Mouse (Mus musculus): ENCODE data around the gene Nktr.

The Nktr gene

GRCm38 (mm10) chr9:121762248-121762647 lies 43.3 kb downstream of the Nktr start:
- no peak for DNase-seq

DNA sequence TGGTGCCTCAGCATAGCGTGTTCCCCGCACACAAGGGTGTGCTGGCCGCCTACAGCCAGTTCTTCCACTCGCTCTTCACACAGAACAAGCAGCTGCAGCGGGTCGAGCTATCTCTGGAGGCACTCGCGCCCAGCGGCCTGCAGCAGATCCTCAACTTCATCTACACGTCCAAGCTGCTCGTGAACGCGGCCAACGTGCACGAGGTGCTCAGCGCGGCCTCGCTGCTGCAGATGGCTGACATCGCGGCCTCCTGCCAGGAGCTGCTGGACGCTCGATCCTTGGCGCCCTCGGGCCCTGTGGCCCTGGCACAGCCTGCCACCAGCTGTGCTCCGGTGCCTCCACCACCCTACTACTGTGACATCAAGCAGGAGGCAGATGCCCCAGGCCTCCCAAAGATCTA lies 43.8 kb downstream of the Nktr start:
- no peak for DNase-seq

- DNase-seq, result peak in 1 of 2 experiments; percentile 33
These were observed 44.7 kb downstream of the Nktr start for GRCm38 (mm10) chr9:121763716-121764115.

GRCm38 (mm10) chr9:121765166-121765855 lies 46.3 kb downstream of the Nktr start:
- DNase-seq, result no peak

DNA sequence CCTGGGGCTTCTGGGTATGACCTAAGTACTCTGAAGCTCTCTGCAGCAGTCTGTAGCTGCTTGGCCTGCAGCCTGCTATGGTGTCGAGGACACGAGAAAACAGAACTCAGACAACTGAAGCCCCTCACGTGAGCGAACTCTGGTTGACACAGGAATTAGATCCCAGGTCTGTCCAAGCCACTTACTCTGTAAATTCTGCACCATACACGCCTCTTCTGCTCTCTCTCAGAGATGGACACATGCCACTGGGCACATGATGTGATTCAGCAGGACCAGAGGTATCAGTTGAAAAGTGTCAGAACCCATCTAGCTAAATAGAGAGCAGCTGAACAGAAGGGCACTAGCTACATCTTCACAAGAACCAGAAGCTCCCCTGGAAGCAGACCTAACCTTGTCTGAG lies 53.4 kb downstream of the Nktr start:
- DNase-seq, result no peak

DNA sequence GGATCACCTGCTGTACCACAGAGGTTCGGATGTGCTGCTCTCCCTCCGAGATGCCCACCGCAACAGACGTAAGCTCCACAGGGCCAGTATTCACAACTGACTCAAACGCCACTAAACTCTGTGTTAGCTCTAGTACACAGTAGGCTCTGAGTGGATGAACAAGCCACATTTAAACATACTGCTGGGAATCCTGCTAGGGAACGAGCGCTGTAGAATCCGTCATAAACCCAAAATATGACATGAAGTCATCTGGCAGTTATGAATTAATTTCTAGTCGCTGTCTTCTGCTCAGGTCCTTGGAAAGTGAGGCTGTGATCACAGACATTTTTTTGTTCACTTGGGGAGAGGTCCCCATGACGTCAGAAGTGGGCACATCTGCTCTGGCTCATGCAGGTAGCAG lies 57.0 kb downstream of the Nktr start:
- no peak for DNase-seq

DNA sequence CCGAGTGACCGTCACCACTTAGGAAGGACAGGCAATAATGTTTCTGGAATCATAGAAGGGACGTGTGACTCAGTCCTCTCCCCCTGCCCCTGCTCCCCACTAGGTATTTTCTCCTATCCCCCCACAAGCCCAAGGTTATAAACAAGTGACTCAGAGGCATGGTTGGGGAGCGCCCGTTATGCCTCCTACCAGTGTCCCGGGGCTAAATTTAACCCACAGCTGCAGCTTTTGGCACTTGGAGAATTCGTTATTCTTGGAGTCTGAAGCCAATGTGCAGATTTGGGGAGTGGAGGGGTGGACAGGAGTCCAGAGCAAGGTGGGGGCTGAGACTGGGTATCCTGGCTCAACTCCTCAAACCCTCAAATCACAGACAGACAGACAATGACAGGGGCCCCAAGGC lies 57.5 kb downstream of the Nktr start:
- DNase-seq, result no peak

GRCm38 (mm10) chr9:121777484-121778065 lies 58.6 kb downstream of the Nktr start, which contains the start of gene Klhl40:
Gene Klhl40 (plus strand): TSS chr9:121777607.
- no peak for DNase-seq

- DNase-seq, result peak in 1 of 2 experiments; percentile 40
These were observed 59.2 kb downstream of the Nktr start for GRCm38 (mm10) chr9:121778066-121778624.

GRCm38 (mm10) chr9:121784801-121785200 lies 65.8 kb downstream of the Nktr start:
- no peak for DNase-seq

DNA sequence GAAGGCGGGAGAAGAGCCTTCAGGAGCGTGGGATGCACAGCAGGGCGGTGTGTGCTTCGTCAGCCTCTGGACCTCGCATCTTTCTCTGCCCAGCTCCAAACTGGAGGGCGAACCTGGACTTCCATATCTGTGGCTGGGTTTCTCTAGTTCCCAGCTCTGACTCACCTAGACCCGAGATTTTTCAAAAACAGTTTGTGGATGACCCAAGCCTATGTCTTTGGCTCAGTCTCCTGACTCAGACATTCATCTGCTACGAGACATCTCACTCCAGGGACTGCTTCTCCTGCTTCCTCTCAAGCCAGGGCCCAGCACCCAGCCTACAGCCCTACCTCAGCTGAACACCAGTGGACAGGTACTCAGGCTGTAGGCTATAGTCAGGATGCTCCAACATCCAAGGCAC lies 66.3 kb downstream of the Nktr start:
- DNase-seq, result no peak

DNA sequence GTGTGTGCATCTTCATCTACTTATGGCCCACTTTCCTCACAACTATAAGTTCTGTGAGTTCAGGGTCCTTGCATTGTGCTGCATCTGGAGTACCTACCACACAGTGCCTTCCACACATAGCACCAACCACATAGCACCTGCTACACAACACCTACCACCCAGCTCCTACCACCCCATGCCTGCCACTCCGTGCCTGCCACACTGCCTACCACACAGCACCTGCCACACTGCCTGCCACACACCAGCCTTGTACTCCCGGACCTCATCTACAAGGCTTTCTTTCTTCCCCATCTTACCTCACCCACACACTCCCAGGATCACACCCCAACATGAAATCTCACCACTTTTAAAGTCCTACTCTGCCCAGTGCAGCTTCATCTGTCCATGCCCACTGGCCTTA lies 67.4 kb downstream of the Nktr start:
- DNase-seq, result no peak

DNA sequence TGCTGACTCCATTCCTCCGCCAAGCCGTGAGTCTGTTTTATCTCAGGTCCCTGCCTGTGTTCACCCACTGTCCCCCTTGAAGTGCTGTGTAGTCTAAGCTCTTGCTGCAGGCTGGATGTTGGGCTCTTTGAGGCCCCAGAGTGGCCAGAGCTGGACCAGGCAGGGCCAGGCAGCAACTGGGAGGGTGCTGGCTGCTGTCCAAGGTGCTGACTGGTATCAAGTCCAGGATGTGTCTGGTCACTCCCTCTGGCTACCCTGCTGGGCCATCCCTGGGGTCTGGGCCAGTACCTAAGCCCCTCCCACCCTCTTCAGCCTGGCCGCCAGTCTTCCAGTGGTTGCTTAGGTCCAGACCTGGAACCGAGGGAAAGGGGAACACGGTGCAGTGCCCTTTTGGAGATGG lies 72.2 kb downstream of the Nktr start:
- DNase-seq, result peak; percentile 71 to 88

- DNase-seq, result peak; percentile 37 to 45
These were observed 73.0 kb downstream of the Nktr start, which contains the start of gene Hhatl for GRCm38 (mm10) chr9:121791757-121792521. Gene Hhatl (minus strand): TSS chr9:121792507.

DNA sequence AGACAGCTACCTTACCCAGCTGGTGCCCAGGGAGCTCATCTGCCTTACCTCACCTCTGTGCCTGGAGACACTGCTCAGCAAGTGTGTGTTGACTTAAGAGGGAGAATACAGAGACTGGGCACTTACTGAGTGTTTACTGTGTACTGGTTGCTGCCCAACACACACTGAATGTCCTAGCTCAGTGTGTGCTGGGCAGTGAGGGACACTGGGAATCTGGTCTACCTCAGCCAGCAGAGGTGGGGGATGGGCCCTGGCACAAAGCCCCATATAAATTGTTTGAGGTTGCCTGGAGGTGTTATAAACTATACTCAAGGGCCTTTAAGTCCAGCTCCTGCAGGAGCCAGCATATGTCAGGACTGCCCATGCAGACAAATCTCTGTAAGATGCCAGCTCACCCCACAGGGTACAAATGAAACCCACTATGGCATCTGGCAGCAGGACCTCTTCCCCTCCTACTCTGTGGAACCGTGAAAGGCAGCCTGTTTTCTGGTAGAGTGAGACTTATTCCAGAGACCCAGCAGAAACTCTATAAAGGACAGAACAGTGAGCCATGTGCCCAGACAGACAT lies 76.1 kb downstream of the Nktr start:
- DNase-seq, result peak; percentile 55 to 58

DNA sequence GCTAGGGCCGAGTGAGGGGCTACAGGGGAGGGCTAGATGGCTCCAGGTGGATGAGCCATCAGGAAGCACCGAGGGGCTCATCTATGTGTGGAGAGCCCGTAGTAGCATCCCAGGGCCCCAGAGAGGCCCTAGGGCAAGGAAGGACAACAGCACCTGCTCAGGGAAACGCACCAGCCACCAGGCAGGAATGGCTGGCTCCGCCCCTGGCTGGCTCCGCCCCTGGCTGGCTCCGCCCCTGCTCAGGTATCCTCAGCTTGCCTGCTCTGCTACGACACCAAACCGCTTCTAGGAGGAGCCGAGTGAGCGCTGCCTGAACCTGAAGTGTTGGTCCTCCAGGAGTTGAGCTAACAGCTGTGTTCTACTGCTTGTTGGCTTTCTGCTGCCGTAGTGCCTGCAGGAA lies 78.8 kb downstream of the Nktr start:
- DNase-seq, result peak; percentile 53 to 73

DNA sequence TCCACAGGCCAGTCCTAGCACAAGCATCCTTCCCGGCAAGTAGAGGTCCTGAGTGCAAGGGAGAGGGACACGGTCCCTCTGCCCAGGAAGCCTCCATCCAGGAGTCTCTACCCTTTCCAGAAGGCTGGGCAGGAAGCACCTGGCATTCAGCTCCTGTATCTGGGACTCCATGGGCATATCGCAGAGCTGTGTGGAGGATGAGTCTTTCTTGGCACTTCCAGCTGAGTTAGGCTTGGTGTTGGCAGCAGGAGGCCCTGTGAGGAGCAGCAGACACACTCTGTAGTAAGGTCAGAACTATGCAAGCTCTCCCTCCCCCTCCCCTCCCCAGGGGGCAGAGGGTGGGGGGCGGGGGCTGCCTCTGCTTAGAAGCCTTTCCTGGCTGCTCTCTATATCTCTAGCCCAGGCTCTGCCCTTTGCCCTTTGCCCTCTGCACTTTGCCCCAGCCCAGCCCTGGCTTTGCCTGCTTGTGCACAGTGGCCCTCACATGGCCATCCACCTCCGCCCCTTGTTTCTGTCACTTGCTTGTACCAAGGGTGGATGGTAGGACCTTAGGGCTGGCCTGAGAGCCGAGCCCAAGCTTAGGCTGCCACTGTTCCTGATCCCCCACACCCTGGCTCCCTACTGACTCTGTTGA lies 80.0 kb downstream of the Nktr start:
- DNase-seq, result no peak

DNA sequence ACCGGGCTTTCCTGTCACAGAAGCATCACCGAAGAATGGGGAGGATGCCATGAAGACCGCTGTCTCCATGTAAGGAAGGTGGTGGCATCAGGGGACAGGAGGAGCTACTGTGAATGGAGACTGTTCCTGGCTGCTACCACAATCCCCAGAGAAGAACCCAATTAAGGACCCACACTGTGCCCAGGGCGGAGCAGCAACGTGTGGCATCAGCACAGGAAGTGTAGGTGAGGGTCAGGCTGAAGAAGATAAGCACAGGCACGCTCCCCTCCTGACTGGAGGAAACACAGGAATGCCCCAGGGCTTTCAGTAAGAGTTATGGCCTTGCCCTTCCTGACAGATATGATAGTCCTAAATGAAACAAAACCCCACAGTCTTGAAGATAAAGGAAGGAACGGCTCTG lies 83.8 kb downstream of the Nktr start:
- DNase-seq, result no peak
